Mouse (Mus musculus): ENCODE results near the gene B4galnt2. TPM values are rescaled to one million over a fixed set of nuclear protein-coding genes. Genes with fewer than 3 reads are reported as not detected.

Gene B4galnt2
- total RNA-seq, 2 experiments from 2014 or later, result not detected

DNA sequence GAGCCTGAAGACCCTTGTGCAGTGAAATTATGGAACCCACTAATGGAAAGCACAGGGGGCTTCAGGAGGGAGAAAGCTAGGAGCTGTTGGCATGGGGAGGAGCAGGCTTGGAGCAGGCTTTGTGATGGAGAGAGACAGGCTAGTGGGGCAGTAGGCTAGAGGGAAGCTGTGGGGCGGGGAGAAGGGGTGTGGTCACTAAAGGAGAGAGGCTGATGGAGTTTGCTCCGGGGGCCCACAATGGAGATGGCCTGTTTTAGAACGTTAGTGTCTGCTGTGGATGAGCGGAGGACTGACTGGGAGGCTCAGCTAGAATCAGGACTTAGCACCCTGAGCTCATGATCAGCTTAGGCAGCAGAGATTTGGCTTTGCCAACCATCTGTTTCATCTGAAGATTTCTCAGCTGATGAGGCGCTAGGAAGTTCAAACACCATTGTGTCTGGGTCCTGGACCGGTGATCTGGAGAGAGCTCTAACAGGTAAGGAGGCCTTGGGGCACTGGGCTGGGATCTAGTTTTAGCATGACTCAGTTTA, 71.2 kb downstream of the B4galnt2 start:
- intact Hi-C loops (cut with DNase I; ENCODE audit: low total_unique reads), result no loop called here
- DNase-seq, result no peak

DNA sequence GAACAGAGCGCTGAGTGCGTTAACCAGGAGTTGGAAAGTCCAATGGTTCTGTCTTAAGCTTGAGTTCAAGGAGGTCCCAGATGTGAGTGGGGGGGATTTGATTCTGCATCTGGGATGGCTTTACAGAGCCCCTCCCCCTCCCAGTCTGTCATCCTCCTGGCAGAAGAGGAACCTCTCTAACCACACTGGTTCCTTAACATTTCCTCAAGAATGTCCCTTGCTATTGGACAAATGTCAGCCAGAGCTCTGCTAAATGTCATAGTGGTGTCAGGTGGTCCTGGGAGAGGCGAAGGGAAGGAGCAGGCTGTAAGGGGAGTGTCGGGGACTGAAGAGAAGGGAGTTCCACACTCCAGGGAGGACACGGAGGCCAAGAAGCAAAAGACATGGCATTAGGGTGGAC, 71.7 kb downstream of the B4galnt2 start:
- no peak for DNase-seq
- intact Hi-C loops (cut with DNase I; ENCODE audit: low total_unique reads), result no loop called here

DNA sequence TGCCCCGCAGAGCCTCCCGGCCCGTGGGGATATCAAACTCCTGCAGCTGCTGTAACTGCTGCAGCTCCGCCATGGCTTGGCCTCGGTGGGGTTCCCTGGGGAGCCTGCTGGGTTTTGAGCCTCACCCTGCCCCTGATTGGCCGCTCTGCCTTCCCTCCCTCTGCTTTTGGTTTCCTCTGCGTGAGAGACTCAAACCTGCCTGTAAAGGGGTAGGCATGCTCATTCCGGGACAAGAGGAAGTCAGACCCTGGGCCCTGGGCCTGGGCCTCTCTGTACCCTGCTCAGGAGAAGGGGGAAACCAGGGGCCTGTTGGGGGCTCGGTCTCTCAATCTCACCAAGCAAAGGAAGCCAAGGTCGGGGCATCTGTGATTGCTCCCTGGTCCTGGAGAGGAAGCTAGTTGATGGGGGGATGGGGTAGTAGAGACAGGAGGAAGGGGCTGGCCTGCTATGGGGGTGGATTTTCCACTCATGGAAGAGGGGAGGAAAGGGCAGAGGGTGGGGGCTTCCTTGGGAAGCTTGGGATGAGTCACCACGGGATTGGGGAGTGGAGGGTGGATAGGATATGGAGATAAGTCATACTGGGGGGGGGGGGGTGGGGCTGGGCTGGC, 72.5 kb downstream of the B4galnt2 start, which contains the start of gene Abi3:
Gene Abi3, minus strand, starts transcription at position 403 of the 608 bp plus-strand sequence.
- intact Hi-C loops (cut with DNase I; ENCODE audit: low total_unique reads), result no loop called here
- peak; percentile 52 for DNase-seq

DNA sequence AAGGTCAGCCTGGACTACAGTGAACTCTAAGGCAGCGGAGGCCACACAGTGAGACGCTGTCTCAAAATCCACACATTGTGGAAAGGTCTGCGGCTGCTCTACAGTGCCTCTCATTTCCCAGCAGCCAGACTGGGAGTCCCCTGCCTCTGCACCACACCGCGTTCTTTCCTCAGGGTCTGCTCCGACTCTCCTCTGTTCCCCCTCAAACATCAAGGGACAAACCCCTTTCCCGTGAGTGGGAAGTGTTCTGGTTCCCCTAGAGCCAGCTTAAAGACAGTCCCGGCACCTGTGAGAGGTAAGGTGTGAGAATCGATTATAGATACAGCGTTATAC, 73.2 kb downstream of the B4galnt2 start:
- DNase-seq, result no peak
- intact Hi-C loops (cut with DNase I; ENCODE audit: low total_unique reads), result no loop called here

DNA sequence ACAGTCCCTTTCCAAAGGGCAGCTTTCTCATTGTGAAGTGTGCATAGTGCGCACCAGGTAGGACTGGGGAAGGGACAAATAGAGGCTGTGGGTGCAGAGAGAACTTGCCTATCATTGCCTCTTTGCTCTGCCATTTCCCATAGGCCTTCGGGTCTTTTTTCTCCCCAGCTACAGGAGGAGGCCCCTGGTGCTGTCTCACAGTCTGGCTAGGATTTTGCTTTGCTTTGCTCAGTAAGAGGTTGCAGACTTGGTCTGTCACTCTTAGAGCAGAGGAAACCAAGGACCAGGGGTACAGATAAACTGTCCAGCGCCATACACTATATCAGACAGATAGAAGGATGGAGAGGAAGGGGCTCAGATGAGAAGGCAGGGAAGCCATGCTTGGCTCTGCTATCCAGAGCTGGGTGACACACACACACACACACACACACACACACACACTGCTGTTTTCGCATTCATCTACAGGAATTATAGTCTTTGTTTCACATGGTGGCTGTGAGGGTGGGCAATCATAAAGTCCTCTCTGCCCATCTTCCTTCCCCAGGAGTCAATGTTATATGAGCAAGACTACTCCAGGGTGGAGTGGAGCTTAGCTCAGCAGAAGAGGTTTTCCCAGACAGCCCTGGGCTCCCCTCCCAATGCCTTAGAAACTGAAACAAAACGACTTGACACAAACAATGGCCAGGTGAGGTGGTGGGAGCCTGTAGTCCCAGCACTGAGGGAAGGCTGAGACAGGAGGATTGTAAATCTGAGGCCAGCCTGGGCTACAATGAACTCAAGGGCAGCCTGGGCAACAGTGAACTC, 73.8 kb downstream of the B4galnt2 start:
- intact Hi-C loops (cut with DNase I; ENCODE audit: low total_unique reads), result no loop called here
- no peak for DNase-seq

DNA sequence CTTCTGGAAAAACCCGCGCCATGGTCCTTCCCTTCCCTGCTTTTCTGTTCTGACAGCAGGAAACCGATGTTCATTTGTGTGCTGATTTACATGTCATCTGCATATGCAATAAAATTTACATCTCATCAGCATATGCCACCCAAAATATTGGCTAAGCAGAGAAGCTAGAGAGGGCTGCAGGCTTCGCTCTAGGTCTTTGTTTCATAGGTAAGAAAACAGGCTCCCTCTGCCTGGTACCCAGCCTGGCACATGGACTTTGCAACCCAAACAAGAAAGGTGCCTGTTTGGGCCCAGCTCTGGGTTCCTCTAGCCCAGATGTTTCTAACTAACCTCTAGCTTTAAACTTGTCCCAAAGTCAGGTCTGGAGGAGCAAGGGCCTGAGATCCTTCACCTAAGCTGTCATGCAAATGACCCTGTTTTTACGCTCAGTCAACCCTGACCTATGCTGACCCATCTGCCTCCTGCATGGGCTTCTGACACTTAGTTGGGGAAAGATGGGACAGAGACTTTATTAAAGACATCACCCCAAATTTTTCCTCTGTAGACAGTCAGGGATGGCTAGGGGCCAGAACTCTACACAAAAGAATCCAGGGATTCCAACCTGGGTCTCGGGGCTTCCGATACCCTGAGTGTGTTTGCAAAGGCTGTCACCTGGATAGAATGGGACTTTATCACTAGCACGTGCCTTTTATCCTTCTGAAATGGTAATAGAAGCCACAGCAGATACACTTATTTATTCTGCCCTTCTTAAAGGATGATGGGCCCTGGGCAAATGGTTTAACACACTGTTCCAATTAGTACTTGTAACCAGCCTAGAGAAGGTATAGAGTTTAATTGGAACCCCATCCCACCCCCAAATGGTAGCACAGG, 75.5 kb downstream of the B4galnt2 start:
- intact Hi-C loops (cut with DNase I; ENCODE audit: low total_unique reads), result no loop called here
- DNase-seq, result no peak

DNA sequence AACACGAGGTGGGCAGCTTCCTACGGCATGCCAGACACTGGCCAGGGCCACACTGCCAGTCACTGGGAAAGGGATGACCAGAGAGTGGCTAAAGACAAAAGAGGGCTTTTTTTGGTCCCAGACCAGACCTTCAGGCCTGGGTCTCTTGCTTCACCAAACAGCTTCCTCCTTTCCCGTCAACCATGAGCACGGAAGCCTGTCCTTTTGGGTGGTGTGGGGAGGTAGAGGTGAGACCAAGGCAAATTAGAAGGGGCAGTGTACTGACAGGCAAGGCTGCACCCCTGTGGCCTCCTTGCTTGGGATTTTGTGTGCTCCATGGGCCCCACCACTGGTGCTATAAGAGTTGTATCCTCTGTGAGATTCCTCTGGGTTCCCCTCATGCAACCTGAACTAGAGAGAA, 76.1 kb downstream of the B4galnt2 start:
- intact Hi-C loops (cut with DNase I; ENCODE audit: low total_unique reads), result no loop called here
- DNase-seq, result no peak

DNA sequence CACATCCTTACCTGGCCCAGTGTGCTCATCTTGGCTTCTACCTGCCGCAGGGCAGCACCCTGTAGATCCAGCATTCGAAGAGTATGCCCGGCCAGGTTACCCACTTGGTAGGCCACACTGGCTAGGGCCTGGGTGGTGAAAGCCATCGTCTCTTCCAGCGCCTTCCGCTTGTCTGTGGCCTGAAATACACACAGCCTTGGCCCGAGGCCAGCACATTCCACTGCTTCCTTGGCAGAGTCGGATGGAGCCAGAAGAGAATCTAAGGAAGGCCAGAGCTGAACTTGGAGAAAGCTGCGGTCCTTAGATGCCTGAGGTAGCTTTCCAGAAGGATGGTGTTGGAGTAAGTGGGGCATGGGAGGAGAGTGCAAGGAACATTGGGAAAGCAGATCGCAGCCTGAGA, 77.6 kb downstream of the B4galnt2 start, which contains the start of gene Gngt2:
Gene Gngt2, plus strand, starts transcription at position 158 of the 400 bp plus-strand sequence.
- peak; percentile 84 for DNase-seq
- intact Hi-C loops (cut with DNase I; ENCODE audit: low total_unique reads), result no loop called here

DNA sequence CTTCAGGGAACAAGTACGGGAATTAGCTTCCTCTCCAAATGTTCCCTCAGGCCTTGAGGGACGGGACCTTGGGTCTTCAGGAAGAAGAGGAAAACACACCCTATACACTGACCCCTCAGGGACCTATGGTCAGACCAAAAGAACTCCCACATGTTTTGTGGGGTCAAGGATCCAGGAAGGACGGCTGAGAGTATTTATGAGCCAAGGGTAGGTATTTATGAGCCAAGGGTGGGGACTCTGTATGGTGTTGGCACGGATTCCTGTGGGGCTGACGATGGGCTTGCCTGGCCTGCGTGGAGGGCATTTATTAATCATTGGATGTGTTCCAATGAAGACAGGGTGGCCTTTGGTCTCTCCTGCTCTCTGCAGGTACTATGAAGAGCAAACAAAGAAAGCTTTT, 78.3 kb downstream of the B4galnt2 start:
- intact Hi-C loops (cut with DNase I; ENCODE audit: low total_unique reads), result no loop called here

DNA sequence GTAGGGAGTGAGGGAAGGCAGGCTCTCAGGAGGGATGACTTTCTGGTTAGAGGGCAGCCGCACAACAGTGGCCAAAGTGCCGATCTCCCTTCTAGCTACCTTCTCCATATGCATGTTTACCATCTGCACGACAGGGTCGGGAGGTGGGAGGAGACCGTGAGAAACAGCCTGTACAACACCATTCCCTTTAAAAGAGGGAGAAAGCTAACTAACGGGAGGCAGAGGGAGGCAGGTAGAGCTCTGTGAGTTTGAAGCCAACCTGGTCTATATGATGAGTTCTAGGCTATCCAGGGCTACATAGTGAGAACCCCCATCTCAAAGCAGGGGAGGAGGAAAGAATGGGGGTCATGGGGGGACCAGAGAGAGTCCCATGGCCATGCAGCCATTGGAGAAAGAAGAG, 78.9 kb downstream of the B4galnt2 start:
- DNase-seq, result no peak
- intact Hi-C loops (cut with DNase I; ENCODE audit: low total_unique reads), result no loop called here

More for the DNA sequence above, 78.3 kb downstream of the B4galnt2 start:
- DNase-seq, result no peak

DNA sequence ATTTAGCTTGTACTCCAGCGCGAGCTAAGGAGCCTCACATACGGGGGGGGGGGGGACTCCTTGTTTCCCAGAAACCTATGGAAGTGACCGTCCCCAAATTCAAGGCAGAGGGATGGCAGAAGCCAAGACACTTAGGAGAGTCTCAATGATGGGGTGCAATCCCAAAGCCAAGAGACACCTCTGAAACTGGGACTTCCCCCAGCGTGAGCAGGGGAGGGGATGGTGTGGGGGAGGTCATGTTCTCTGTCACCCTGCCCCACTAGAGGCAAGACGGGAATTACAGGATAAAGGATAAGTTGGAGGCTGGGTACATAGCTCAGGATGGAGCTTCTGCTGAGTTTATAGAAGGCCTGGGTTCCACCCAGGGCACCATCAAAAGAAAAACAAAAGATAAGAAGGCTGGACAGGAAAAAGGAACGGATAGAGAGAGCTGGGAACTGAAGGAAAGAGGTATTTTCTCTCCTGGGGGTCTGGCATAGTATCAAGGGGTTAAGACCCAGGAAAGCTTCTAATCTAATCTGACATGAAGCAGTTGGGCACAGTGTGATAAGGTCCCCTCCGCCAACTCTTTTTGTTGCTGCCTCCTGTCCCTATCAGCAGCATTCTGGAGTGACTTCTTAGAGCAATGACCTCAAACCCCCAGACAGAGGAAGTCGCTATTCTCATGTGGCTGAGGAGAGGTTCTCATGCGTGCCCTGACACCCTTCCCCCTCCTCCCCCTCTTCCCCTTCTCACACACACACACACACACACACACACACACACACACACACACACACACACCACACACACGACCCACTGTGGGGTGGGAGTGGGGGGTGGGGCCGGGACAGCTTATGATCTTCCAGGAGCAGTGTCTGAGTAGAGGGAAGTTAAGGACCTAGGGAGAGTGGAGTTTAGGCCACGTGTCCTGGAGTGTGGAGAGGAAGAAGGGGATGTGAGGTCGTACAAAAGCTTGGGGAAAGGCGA, 79.7 kb downstream of the B4galnt2 start:
- intact Hi-C loops (cut with DNase I; ENCODE audit: low total_unique reads), result no loop called here
- no peak for DNase-seq

DNA sequence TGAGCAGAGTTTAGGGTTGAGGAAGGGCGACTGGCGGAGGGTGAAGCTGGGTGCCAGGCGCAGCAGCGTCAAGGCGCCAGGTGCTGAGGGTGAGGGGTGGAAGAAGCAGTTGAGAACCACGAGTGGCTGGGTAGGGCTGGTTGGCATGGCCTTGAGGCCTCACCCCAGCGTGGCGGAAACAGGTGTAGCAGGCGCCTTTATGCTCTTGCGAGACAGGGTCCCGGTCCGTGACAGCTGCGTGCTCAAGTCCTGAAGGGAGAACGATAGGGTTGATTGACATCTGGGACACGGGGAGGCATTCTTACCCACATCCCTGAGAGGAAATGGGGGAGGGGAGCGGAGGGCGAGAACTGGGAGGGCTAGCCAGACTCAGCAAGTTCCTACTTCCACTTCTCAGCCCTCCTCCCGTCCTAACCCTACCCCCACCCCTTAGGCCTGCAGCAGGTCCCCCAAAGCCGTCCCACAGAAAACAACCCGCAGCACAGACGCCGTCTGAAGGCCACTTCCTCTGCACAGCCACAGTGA, 80.5 kb downstream of the B4galnt2 start:
- intact Hi-C loops (cut with DNase I; ENCODE audit: low total_unique reads), result no loop called here
- DNase-seq, result no peak

DNA sequence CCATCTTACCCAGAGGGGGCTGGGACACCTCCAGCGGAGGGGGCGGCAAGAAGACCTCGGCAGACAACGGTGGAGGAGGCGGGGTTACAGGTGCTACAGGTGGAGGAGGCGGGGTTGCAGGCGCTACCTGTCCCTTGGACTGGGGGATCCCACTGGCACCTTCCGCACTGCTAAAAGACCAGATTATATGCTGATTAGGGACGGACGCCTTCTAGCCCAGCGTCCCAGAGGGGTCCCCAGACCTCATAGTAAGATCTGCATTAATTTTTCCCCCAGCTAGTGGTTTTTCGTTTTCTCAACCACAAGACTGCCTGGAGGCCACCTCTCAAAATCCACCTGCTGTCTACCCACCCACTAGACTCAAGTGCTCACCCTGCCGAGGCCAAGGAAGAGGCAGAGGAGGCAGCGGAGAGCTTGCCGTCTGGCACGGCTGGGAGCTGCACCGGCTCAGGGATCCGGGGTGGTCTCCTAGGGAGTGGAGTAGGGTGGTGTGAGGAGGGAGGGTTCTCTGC, 81.0 kb downstream of the B4galnt2 start:
- no peak for DNase-seq
- intact Hi-C loops (cut with DNase I; ENCODE audit: low total_unique reads), result no loop called here

DNA sequence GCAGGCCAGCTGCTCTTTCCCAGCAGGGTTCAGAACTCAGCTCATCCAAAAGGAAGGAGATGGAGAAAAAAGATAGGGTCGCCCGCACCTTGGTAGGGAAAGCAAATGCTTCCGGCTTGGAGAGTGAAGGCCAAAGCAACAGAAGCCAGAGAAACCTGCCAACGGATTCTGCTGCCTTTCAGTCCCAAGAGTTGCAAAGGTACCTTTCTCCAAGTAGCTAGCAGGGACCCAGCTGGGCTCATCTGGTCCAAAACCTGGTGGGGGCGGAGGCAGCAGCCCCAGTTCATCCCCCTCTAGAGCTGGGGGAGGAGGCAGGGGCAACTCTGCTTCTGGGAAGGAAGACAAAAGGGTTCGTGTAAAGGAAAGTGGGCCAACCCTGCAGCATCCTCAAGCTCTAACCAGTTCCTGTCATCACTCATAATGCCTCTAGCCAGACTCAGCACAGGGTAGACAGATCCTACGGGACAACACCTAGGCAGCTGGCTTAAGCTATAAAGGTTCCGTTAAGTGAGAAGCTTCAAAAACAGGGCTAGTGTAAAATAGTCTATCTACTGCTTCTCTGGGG, 81.6 kb downstream of the B4galnt2 start:
- DNase-seq, result no peak

DNA sequence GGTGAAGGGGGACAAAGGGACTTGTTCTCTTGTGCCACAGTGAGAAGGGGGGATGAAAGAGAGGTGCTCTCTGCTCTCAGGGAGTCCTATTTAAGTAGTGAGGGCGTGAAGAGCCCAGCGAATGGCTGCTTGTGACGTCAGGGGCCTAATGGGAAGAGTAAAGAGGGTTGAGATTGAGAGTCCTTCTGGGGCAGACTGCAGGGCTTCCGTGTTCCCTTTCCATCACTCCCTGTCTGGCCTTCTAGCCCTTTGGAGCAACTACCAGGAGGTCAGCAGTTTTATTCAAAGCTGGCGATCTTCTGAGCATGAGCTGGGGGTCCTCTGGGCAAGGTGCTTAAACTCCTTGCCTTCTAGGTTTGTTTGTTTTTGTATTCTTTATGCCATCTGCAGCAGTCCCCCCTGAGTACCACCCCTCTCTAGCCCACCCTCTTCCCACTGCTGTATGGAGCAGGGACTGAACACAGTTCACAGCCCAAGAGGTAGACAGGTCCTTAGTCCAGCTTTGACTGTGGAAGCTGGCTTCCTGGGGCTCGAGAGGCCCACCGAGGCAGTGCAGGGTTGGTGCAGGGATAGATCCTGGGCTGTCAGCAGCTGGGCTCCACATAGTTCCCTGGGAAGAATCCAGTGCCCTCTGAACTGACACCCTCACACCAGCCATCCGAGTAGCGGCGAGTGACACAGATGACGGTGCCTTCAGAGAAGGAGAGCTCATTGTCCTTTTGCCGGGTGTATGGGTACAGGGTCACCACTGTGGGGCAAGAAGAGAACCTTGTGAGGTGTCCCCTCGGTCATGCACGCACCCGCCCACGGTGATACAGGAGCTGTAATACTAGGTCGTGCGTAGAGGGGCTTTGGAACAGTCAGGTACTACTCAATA, 82.3 kb downstream of the B4galnt2 start:
- intact Hi-C loops (cut with DNase I; ENCODE audit: low total_unique reads), result no loop called here
- no peak for DNase-seq

More for the DNA sequence above, 81.6 kb downstream of the B4galnt2 start:
- intact Hi-C loops (cut with DNase I; ENCODE audit: low total_unique reads), result no loop called here

DNA sequence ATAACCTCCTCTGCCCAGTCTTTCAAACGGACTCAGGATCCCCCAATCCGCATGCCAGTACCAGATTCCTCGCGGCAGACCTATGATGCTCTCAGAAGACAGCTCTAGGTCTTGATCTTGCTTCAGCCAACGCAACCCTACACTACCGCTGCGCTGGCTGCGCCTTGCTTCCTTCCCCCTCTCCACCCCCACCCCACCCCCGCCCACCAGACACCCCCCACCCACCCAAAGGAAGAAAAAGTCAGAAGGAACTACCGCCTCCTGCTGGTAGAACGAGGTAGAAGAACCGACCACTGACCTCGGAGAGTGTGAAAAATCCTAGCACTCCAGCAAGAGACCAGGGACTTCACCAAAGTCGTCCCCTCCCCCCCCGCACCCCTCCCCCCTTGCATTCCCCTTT, 83.0 kb downstream of the B4galnt2 start:
- DNase-seq, result no peak
- intact Hi-C loops (cut with DNase I; ENCODE audit: low total_unique reads), result no loop called here

DNA sequence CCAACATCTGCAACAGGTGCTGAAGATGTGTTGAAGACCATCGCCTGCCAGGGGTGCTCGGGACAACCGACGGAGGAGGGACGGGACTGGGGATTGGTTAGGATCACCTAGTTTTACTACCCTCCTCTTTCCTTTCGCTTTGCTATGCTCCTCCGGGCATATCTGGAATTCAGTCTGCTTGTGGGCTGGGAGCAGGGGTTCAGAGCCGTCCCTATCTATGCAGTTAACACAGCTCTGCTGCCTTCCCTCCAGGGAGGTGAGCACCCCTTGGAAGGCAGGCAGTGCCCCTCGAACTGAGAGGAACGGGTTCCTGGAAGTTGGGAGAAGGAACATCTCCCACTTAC, 83.4 kb downstream of the B4galnt2 start:
- DNase-seq, result no peak
- intact Hi-C loops (cut with DNase I; ENCODE audit: low total_unique reads), result no loop called here
